Mouse (Mus musculus): ENCODE results near the gene Scarf2.

Gene Scarf2

DNA sequence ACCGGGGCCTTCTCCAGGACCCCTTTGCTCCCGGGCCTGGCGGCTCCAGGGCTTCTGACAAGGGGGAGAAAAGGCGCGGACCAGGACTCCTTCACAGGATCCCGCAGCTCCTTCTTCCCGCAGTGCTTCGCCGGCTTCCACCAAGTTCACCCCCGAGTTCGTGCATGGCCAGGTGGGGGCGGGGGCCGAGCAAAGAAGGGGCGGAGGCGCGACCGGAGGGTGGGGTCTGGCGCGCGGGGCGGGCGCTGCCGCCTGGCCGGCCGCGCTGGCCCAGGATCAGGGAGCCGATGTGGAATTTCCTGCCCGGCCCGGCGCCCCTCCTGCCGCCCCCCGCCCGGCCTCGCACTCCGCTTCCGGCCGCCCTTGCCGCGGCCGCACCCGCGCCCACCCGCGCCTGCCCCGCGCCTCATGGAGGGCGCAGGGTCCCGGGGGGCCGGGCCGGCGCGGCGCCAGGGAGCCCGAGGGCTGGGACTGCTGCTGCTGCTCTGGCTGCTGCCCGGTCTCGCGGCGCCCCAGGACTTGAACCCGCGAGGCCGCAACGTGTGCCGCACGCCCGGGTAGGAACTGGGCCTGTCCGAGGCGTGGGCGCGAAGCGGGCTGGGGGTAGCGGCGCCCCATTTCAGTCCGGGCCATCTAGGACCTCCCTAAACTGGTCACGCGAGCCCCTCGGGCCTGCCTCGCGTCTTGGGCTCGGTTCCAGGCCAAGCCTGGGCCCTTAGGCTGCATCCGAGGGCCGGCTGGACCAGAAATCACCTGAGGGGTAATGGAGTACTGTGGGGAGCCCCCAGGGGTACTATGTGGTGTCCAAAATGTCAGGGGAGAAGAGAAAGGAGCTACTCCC lies at the start of gene Scarf2:
Gene Scarf2, plus strand, starts transcription at position 312 of the 841 bp plus-strand sequence.
- DNase-seq (ENCODE audit: low read depth): no peak

- no peak for DNase-seq (ENCODE audit: low read depth)
These were observed 44.1 kb upstream of the Scarf2 start for GRCm38 (mm10) chr16:17753001-17753400.

DNA sequence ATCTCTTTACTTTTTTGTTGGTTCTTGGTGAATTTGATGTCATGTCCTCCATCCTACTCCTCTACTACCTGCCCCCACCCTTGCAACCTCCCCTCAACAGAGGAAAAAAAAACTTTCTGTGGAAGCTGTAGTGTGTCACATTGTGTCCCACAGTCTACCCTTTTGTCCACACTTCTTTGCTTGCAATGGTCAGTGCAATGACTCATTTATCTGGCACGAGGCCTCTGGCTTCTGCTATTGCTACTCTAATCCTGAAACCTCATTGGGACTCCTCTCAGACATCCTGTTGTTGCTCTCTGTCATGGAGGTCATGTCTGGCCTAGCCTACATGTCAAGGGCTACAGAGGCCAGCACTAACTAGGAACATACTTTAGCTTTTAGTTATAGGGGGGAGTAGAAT lies 43.4 kb upstream of the Scarf2 start:
- DNase-seq (ENCODE audit: low read depth): no peak

DNA sequence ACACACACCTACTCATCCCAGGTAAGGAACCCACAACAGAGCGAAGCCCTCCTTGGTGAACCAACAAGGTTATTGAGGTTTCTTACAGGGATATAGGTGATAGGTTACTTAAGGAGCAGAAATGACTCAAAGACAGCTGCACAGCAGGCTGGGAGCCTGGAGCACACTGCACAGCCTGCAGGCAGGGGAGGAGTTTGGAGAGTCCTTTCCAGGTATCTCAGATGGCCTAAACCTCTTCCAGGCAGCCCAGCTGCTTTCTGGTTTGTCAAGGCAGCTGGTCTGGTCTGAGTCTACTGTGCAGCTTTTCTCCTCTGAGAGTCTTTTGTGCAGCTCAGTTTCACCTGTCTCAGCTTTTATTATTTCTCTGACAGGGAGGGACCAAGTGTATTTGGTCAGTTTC lies 39.3 kb upstream of the Scarf2 start:
- DNase-seq (ENCODE audit: low read depth): no peak

DNA sequence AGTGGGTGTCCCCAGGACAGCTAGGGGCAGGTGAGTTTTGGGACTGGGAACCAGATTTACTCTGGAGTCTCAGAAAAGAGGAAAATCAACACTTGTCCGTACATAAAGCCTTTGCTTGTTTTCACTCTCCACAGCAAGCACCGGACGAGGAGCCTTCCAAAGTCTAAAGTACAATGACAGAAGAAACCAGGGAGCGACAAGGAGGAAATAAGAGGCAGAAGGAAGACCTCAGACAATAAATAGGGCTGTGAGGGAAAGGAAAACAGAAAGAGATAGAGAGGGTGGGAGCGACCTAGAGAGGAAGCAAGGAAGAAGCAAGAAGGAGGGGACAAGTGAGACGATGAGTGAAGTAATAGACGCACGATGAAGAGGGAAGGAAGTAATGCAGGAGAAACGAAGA lies 38.2 kb upstream of the Scarf2 start:
- DNase-seq (ENCODE audit: low read depth): no peak

DNA sequence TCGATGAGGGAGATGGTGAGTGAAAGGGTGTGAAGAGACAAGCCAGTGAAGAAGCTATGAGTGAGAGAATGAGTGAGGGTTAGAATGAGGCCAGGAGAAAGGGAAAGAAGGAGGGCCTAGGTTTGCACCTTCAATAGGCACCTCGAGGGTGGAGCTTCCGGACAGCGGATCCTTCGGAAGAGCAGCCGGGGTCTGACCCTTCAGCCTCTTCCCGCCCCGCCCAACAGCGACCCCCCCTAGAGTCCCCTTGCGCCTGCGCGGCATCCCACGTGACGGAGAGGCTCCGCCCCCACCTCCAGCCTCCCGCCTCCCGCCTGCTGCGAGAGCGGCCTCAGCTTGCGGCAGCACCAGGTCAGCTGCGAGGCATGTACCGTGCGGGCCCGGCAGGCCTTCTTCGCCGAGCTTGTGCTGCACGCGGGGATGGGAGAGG lies 37.7 kb upstream of the Scarf2 start, which contains the start of gene Klhl22:
Gene Klhl22, plus strand, starts transcription at position 275 of the 430 bp plus-strand sequence.
- DNase-seq (ENCODE audit: low read depth): peak; percentile 50

GRCm38 (mm10) chr16:17759813-17760321 lies 37.2 kb upstream of the Scarf2 start:
- peak; percentile 39 for DNase-seq (ENCODE audit: low read depth)

DNA sequence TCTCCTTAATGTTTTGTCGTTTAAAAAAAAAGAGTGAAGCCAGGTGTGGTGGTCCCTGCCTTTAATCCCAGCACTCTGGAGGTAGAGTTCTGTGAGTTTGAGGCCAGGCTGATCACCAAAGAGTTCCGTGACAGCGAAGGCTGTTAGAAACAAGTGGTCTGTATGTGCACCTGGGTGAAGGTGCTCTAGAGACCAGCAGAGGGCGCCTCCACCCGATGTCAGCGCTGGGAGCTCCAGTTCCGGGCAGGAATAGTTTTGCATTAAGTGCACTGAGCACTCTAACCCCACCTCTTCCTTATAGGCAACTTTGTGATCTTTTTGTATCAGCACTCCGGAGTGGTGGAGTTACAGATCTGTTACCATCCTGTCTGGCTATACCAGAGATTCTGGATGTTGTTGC lies 36.4 kb upstream of the Scarf2 start:
- peak; percentile 28 for DNase-seq (ENCODE audit: low read depth)

- DNase-seq (ENCODE audit: low read depth): peak; percentile 47
These were observed 36.0 kb upstream of the Scarf2 start for GRCm38 (mm10) chr16:17761074-17761473.

GRCm38 (mm10) chr16:17764108-17764511 lies 33.0 kb upstream of the Scarf2 start:
- DNase-seq (ENCODE audit: low read depth): no peak

DNA sequence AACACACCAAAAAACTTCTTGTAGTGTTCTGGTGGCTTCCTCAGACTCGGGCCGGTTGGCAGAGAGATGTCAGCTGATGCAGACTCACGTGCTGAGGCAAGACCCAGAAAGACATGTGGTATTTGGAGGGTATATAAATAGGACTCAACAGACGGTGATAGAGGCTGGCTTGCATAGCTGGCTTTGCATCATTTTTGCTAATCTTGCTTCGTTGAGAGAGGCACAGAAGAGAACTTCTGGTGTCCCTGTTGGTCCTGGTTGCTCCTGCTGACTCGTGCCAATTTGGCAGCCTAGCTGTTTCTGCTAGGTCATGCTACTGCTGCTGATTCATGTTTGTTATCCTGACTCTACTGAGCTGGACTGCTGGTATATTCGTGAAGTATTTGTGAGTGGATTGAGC lies 28.2 kb upstream of the Scarf2 start:
- DNase-seq (ENCODE audit: low read depth): no peak

DNA sequence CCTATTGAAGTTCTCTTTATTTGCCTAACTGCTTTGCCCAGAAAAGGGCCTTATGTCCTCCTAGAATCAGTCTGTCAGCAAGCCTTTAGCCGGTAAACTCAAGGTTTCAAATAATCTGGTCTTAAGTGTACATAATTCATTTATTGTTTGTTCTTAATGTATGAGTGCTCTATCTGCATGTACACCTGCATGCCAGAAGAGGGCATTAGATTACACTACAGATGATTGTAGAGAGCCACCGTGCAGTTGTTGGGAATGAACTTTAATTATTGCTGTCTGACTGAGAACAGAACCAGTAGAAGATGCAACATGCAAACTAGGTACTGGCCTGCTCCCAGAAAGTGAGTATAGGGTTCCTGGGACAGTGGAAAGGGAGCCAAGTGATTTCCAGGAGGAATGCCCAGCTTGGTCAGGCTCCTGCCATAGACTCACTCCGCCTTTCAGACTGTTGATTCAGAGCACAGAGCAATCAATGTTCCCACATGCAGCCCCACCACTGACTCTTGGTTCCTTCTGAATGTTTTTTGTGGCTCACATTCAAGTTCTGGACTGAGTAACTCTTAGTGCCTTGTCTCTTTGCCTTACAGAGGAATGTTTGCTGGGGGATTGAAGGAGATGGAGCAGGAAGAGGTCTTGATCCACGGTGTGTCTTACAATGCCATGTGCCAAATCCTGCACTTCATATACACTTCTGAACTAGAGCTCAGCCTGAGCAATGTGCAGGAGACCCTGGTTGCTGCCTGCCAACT lies 25.8 kb upstream of the Scarf2 start:
- no peak for DNase-seq (ENCODE audit: low read depth)

DNA sequence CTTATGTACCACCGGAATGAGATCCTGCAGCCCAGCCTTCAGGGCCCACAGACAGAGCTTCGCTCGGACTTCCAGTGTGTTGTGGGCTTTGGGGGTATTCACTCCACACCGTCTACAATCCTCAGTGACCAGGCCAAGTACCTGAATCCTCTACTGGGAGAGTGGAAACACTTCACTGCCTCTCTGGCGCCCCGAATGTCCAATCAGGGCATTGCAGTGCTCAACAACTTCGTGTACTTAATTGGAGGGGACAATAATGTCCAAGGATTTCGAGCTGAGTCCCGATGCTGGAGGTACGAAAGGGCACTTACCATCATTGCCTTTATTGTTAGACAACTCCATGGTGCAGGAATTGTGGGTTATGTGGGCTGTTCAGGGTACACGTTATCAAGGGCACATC lies 20.3 kb upstream of the Scarf2 start:
- peak; percentile 37 for DNase-seq (ENCODE audit: low read depth)

- no peak for DNase-seq (ENCODE audit: low read depth)
These were observed 18.9 kb upstream of the Scarf2 start for GRCm38 (mm10) chr16:17778223-17778622.

GRCm38 (mm10) chr16:17779692-17780091 lies 17.4 kb upstream of the Scarf2 start:
- no peak for DNase-seq (ENCODE audit: low read depth)

GRCm38 (mm10) chr16:17785337-17785736 lies 11.7 kb upstream of the Scarf2 start:
- DNase-seq (ENCODE audit: low read depth): no peak

GRCm38 (mm10) chr16:17792728-17793127 lies 4.4 kb upstream of the Scarf2 start:
- no peak for DNase-seq (ENCODE audit: low read depth)

DNA sequence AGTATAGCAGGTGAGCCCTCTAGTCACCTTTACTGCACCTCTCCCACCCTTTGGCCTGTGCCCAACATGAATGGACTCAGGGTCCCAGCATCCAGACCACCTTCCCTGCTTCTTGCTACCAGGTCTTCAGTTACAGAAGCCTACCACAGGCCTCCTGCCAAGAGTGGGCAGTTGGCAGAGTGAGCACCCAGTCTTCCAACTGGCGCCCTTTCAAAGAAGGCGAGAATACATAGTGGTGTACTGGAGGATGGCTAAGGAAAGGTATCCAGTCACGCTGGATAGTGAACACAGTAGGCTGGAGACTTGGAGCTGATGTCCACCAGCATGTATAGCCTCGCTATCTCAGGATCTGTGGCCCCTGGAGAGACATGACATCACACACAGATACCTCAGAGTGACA lies 3.0 kb upstream of the Scarf2 start:
- no peak for DNase-seq (ENCODE audit: low read depth)

- DNase-seq (ENCODE audit: low read depth): no peak
These were observed 1.4 kb upstream of the Scarf2 start for GRCm38 (mm10) chr16:17795643-17796042.

DNA sequence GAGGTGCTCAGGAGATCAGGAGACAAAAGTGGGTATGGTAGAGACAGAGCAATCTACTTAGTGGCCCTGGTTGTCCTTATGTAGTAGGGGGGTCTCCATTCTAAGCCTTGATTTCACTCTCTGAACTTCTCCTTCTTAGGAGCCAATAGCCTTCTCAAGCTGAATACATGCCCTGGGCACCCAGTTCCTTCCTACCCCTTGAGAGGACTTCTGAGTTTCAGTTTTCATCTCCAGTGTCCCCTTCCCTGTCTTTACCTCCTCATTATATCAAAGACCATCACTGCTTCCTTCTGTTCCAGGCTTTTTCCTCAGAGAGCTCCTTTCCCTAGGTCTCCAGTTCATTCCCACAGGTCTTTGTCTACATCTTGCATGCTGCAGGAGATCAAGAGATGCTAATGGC lies 563 bp upstream of the Scarf2 start:
- DNase-seq (ENCODE audit: low read depth): no peak

- no peak for DNase-seq (ENCODE audit: low read depth)
These were observed 780 bp downstream of the Scarf2 start for GRCm38 (mm10) chr16:17797812-17798311.

DNA sequence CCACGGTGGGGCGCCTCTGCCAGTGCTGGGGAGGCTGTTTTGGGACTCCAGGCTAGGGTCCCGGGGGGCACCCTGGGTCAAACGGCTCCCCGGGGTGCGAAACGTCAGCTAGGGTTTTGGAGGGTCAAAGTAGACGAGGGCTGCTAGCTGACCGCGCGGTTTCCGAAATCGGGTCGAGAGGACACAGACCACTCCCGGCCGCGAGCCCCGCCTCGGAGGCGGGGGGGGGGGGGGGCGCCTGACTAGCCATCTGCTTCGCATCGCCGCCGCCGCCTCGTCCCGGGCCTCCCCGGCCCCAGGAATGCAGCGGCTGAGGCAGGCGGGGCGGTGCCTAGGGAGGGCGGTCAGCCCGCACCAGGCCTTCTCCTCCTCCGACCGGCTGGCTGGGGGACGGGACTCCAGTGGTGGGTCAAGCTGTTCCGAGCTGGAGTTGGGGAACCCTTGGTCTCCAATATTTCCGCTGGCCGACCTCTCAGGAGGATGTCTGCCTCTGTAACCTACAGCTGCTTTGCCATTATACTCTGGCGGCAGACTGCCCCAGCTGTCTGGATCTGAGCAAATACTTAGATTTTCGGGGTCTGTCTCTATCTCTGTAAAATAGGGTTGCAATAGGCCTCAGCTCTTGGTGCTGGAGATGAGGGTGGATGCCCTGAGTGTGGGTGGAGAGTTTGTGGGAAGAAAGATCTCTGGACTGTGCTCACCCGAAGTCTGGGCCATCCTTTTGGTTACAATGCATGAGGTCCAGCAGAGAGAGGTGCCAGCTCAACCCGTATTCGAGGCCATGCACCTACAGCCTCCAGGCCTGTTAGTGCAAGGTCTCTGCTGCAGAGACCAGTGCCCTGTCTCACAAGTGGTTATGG lies 1.5 kb downstream of the Scarf2 start:
- DNase-seq (ENCODE audit: low read depth): no peak

All from c-Kit-positive CD71-negative TER-119-negative erythroid progenitor cells, embryonic 14.5 days (primary cell).